Mouse (Mus musculus) erythroblast, embryonic 14.5 days (primary cell): ENCODE data around the gene Patl2. TPM values are rescaled to one million over a fixed set of nuclear protein-coding genes. Genes with fewer than 3 reads are reported as not detected.
"Not testable (repeated sequence)": the region's sequence is repeated elsewhere in the genome, so short reads cannot be mapped to it uniquely, and the experiment has no call there.

Experiments used
- H3K27me3 ChIP-seq: 2 replicates; pipeline ENCODE4 v1.6.1; 2012; ENCODE audit warnings: inconsistent platforms; ENCODE audit not compliant: control insufficient read depth
- H3K36me3 ChIP-seq: 2 replicates; pipeline ENCODE4 v1.6.1; 2012; ENCODE audit warnings: mild to moderate bottlenecking, inconsistent platforms; ENCODE audit not compliant: control insufficient read depth
- H3K4me1 ChIP-seq: 2 replicates; pipeline ENCODE4 v1.6.1; 2012; ENCODE audit warnings: inconsistent platforms; ENCODE audit not compliant: control insufficient read depth
- H3K4me3 ChIP-seq: replicated peaks from 2 replicates; pipeline ENCODE3; 2012; ENCODE audit warnings: moderate library complexity, mild to moderate bottlenecking, inconsistent platforms
- H3K9me3 ChIP-seq: 2 replicates; pipeline ENCODE4 v1.6.1; 2012; ENCODE audit warnings: low read length, inconsistent platforms, mixed read lengths; ENCODE audit not compliant: control insufficient read depth
- GATA1 ChIP-seq: IDR thresholded peaks from 2 replicates; pipeline ENCODE4 v1.6.1; 2012; ENCODE audit warnings: low read length, inconsistent platforms, mixed read lengths
- TAL1 ChIP-seq: IDR thresholded peaks from 3 replicates; pipeline ENCODE4 v1.6.1; 2012; ENCODE audit warnings: low read length, inconsistent platforms, mixed read lengths
- polyA plus RNA-seq: library from polyadenylated mRNA; stranded (reverse); fragments of >175 nt; gene quantifications from 2 replicates; pipeline ENCODE4 v1.2.3, GENCODE M21; 2012

Gene Patl2
- polyA plus RNA-seq, 1 experiment = not detected

DNA sequence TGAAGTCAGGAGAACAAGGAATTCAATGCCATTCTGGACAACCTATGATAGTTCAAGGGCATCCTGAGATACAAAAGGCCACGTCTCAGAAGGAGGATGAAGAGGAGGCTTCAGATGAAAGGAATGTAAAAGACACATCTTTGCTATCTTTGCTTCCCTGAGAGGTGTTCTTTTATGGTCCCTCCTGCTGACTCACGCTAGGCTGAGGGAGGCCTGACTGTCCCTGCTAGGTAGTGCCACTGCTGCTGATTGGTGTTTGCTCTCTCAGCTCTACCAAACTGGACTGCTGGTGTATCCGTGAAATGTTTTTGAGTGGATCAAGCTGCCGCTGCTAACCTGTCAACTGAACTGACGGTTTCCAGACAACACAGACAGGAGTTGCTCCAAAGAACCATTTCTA is 35.8 kb upstream of the Patl2 start:
- peaks cover 7% of the 10 kb centered on the region for H3K4me1 ChIP-seq
- no peaks in the 10 kb centered on the region for H3K9me3 ChIP-seq
- H3K4me3 ChIP-seq = no peak overlapping the region
- H3K36me3 ChIP-seq = no peaks in the 10 kb centered on the region
- TF ChIP-seq TAL1 (no peak), GATA1 (no peak)
- no peaks in the 10 kb centered on the region for H3K27me3 ChIP-seq

DNA sequence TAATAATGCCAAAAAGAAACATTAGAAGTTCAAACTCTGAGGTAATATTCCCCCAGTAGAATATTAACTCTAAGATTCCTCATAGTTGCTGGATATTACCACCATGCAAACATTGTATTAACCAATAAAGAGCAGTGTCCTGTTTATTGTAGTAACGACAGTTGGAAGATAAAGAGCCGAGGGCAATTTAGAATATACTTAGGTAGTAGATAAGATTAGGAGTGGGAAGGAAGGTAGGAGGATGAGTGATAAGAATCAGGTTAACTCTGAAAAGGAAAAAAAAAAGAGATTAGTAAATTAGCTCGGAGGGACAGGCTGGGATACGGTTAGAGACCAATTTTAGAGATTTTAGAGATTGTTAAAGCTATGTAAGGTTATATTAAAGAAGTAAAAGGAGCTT is 35.4 kb upstream of the Patl2 start:
- Histone ChIP-seq H3K4me1 (peaks cover 7% of the 10 kb centered on the region), H3K27me3 (no peaks in the 10 kb centered on the region), H3K36me3 (no peaks in the 10 kb centered on the region), H3K4me3 (no peak overlapping the region), H3K9me3 (no peaks in the 10 kb centered on the region)
- TF ChIP-seq GATA1 (no peak), TAL1 (no peak)

DNA sequence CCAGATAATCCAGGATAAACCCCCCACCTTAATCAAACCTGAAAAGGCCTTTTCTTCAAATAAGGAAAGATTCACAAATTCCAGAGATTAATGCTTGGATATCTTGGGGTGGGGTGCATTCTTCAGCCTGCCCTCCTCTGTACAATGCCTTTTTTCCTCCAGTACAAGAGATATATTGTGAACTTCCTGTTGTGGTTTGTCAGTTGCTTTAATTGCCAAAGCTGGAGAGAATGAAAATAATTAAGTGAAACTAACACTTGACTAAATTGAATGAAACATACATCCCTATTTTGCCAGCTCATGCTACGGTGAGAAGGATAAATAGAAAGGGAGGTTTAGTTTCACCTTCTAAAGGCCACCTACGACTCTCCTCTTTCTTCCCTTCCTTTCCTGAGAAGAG is 32.2 kb upstream of the Patl2 start:
- TF ChIP-seq TAL1 (no peak), GATA1 (no peak)
- no peak overlapping the region for H3K4me3 ChIP-seq
- no peaks in the 10 kb centered on the region for H3K36me3 ChIP-seq
- peaks cover 4% of the 10 kb centered on the region for H3K4me1 ChIP-seq
- no peaks in the 10 kb centered on the region for H3K9me3 ChIP-seq
- no peaks in the 10 kb centered on the region for H3K27me3 ChIP-seq

DNA sequence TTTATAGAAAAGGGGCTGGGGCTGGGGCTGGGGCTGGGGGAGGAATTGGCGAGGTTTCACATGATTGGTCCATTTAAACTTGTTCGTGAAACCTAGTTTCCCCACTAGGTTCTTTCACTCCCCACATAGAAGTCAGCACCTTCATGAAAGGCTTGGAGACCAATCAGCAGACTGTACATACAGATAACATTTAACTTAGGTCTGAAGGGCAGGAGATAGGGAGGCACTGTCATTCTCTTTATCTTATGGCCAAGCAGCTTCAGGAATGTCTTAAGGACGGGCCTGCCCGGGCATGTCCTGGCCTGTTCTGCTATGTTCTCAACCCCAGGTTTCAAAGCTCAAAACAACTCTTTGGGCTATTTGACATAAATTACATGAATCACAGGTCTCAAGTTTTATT is 31.1 kb upstream of the Patl2 start:
- H3K27me3 ChIP-seq, H3K4me1 ChIP-seq, H3K36me3 ChIP-seq, H3K4me3 ChIP-seq, H3K9me3 ChIP-seq: not testable (repeated sequence)

DNA sequence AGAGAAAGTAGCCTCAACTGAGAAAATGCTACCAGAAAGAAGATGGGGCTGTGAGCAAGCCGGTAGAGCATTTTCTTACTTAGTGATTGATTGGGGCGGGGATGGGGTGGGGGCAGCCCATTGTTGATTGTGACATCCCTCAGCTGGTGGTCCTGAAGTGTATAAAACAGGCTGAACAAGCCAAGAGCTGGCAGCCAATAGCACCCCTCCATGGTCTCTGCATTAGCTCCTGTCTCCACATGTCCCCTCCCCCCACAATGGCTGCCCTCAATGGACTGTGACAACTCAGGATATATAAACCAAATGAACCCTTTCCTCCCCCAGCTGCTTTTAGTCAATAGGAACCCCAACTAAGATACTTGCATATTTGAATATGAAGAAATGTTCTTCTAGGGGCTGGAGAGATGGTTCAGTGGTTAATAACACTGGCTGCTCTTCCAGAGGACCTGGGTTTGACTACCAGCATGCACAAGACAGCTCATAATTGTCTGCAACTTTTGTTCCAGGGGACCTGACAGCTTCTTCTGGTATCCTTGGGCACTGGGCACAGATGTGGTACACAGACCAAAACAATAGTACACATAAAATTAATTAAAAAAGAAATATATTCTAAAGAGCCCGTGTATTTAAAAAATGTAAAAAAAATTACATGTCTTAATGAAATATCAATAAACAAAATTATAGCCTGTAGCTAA is 24.7 kb upstream of the Patl2 start:
- H3K36me3 ChIP-seq = no peaks in the 10 kb centered on the region

DNA sequence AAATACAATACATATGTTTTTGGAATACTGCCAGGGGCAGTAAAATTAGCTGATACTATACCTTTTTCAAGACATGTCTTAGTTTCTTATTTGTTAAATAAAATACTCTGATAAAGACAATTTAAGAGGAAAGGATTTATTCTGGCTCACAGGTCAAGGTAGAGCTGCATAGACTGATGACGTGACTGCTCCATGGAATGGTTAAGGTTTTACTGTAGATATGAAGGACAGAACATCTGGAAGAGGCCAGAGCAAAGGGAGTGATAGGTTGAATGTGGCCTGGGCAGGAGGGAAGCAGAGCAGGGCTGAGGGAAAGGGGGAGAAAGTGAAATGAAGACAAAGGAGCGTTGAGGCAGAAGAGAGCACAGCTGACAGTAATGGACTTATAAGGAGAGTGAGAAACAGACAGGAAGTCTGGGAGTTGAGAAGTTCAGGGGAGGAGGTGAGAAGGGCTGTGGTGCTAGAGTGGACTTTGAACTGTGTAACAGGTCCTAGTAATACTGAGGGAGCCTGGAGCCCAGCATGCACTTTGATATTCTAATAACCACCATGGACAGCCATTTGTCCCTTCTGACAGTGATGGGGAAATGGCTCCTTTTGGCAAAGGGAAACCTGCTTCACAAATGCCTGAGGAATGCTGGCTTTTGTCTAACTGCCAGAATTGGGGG is 20.6 kb upstream of the Patl2 start:
- no peak for TF ChIP-seq GATA1
- TF ChIP-seq TAL1 = no peak
- no peaks in the 10 kb centered on the region for H3K27me3 ChIP-seq
- no peaks in the 10 kb centered on the region for H3K9me3 ChIP-seq
- no peak overlapping the region for H3K4me3 ChIP-seq
- H3K36me3 ChIP-seq = no peaks in the 10 kb centered on the region
- no peaks in the 10 kb centered on the region for H3K4me1 ChIP-seq

More for the DNA sequence above, 24.7 kb upstream of the Patl2 start:
- Histone ChIP-seq H3K27me3 (no peaks in the 10 kb centered on the region), H3K9me3 (no peaks in the 10 kb centered on the region), H3K4me1 (no peaks in the 10 kb centered on the region), H3K4me3 (no peak overlapping the region)
- no peak for TF ChIP-seq TAL1
- no peak for TF ChIP-seq GATA1

DNA sequence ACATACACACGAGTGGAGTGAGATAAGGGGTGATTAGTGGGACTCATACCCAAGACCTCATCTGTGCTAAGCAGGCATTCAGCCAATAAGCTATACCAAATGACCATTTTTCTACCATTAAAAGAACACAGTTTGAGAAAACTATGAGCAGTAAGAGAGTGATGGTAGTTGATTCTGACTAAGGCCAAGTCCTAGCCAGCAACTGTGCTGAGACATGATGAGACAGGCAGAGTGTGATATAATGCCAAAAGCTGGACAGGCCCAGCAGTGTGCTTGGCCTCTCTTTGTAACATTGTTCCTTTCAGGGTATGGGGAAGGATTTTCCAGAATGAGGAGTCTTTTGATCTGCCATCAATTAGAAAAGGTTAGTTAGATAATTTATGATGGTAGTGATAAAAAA is 15.5 kb upstream of the Patl2 start:
- no peak for TF ChIP-seq GATA1
- TF ChIP-seq TAL1 = no peak
- no peak overlapping the region for H3K4me3 ChIP-seq
- no peaks in the 10 kb centered on the region for H3K4me1 ChIP-seq
- H3K36me3 ChIP-seq = no peaks in the 10 kb centered on the region
- no peaks in the 10 kb centered on the region for H3K27me3 ChIP-seq
- no peaks in the 10 kb centered on the region for H3K9me3 ChIP-seq

DNA sequence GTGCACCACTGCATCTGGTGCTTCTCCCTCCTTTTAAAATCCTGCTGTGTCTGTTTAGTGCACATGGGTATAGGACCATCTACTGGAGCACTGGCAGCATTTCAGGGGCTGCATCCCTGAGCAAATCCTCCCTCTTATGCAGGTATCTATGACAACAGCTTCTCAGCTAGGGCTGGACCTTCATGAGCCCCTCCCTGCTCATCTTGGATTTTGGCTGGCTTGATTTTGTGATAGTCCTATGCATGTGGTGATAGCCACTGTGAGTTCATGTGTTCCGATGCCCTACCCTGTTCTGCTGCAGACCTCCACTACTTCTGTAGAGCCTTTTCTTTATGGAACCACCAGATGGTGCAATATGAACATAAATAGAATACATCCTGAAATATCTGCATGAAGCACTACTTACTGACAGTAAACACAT is 8.5 kb upstream of the Patl2 start:
- Histone ChIP-seq H3K9me3 (no peaks in the 10 kb centered on the region), H3K4me1 (peaks cover 4% of the 10 kb centered on the region; the same call in 1 of the 2 replicates), H3K36me3 (no peaks in the 10 kb centered on the region), H3K4me3 (no peak overlapping the region), H3K27me3 (no peaks in the 10 kb centered on the region)
- TF ChIP-seq GATA1 (no peak), TAL1 (no peak)

DNA sequence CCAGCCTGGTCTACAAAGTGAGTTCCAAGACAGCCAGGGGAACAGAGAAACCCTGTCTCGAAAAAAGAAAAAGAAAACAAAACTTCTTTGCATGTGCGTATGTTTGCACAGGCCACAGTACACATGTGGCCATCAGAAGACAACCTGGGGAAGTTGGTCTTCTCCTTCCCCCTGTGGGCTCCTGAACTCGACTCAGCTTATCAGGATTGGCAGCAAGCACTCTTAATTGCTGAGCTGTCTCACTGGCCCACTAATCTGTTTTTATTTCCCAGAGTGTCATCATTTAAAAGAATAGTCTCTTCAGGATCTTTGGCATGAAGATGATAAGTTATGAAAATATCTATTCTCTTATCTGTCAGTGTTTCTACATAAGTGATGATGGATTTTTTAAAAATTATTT is 5.9 kb upstream of the Patl2 start:
- no peaks in the 10 kb centered on the region for H3K9me3 ChIP-seq
- H3K4me3 ChIP-seq = no peak overlapping the region
- no peaks in the 10 kb centered on the region for H3K36me3 ChIP-seq
- H3K27me3 ChIP-seq = no peaks in the 10 kb centered on the region
- peaks cover 4% of the 10 kb centered on the region; the same call in 1 of the 2 replicates for H3K4me1 ChIP-seq
- no peak for TF ChIP-seq GATA1
- TF ChIP-seq TAL1 = no peak
